Mouse (Mus musculus) MEL (cell line): ENCODE measurements around the gene Cacna1c. TPM values are rescaled to one million over a fixed set of nuclear protein-coding genes. Genes with fewer than 3 reads are reported as not detected.

ENCODE experiments used
- DNase-seq: peaks from one replicate; pipeline ENCODE4 v3.0.0; 2011; ENCODE audit warnings: low read depth, low spot score
- H3K27ac ChIP-seq: 2 replicates; pipeline ENCODE4 v1.5.1; 2012; ENCODE audit warnings: low read depth, mild to moderate bottlenecking, control low read depth, low read length, moderate library complexity; ENCODE audit not compliant: control insufficient read depth
- H3K27me3 ChIP-seq, 2 experiments: fragments of 150-350 bp in 1 of 2; sonication (generic) in 1 of 2; 2 replicates each; pipeline ENCODE4 v1.6.1; 2012; ENCODE audit warnings: low read length in 2 of 2, mild to moderate bottlenecking in 2 of 2, improper control_type of control experiment in 1 of 2, moderate library complexity in 1 of 2; ENCODE audit not compliant: insufficient read depth in 2 of 2, control insufficient read depth in 1 of 2
- H3K36me3 ChIP-seq, 2 experiments: 2 replicates each; pipeline ENCODE4 v1.6.1; 2012 to 2014; ENCODE audit warnings: low read length in 2 of 2, improper control_type of control experiment in 1 of 2, inconsistent platforms in 1 of 2, mild to moderate bottlenecking in 1 of 2; ENCODE audit not compliant: insufficient read depth in 2 of 2, control insufficient read depth in 1 of 2
- H3K4me1 ChIP-seq, 2 experiments: fragments of 150-350 bp in 1 of 2; sonication (generic) in 1 of 2; 2 replicates each; pipeline ENCODE4 v1.6.1; 2012; ENCODE audit warnings: low read length in 2 of 2, improper control_type of control experiment in 1 of 2, mild to moderate bottlenecking in 1 of 2; ENCODE audit not compliant: insufficient read depth in 2 of 2, control insufficient read depth in 1 of 2
- H3K4me3 ChIP-seq, 2 experiments: fragments of 150-350 bp in 1 of 2; sonication (generic) in 1 of 2; 2 replicates each; pipeline ENCODE4 v1.5.1; 2012; ENCODE audit warnings: low read depth in 2 of 2, low read length in 2 of 2, mild to moderate bottlenecking in 2 of 2, moderate library complexity in 2 of 2, control low read depth in 1 of 2, improper control_type of control experiment in 1 of 2; ENCODE audit not compliant: control insufficient read depth in 1 of 2, insufficient read depth in 1 of 2
- H3K79me2 ChIP-seq: 2 replicates; pipeline ENCODE4 v1.6.1; 2012; ENCODE audit warnings: mild to moderate bottlenecking, low read length, moderate library complexity; ENCODE audit not compliant: control insufficient read depth, poor library complexity, insufficient read depth
- H3K9ac ChIP-seq: 2 replicates; pipeline ENCODE4 v1.6.1; 2012; ENCODE audit warnings: low read depth, mild to moderate bottlenecking, control low read depth, low read length, moderate library complexity; ENCODE audit not compliant: control insufficient read depth, poor library complexity, severe bottlenecking
- H3K9me3 ChIP-seq: fragments of 150-350 bp; sonication (generic); replicated peaks from 2 replicates; pipeline ENCODE4 v1.6.1; 2012; ENCODE audit warnings: mild to moderate bottlenecking, low read length, improper control_type of control experiment, moderate library complexity; ENCODE audit not compliant: insufficient read depth
- BHLHE40 ChIP-seq: IDR thresholded peaks from 2 replicates; pipeline ENCODE4 v1.6.1; 2012; ENCODE audit warnings: low read depth, mild to moderate bottlenecking, inconsistent platforms, low read length, improper control_type of control experiment, borderline replicate concordance
- CHD1 ChIP-seq: IDR thresholded peaks from 2 replicates; pipeline ENCODE4 v1.6.1; 2012; ENCODE audit warnings: low read depth, mild to moderate bottlenecking, inconsistent platforms, low read length, improper control_type of control experiment
- EP300 ChIP-seq, 2 experiments: IDR thresholded peaks; 2 replicates each; pipeline ENCODE4 v1.6.1; 2011; ENCODE audit warnings: improper control_type of control experiment in 2 of 2, low read length in 2 of 2, low read depth in 1 of 2, mild to moderate bottlenecking in 1 of 2
- ETS1 ChIP-seq: IDR thresholded peaks from 2 replicates; pipeline ENCODE4 v1.6.1; 2012; ENCODE audit warnings: low read depth, mild to moderate bottlenecking, inconsistent platforms, low read length, improper control_type of control experiment, moderate library complexity
- HCFC1 ChIP-seq: IDR thresholded peaks from 2 replicates; pipeline ENCODE4 v1.6.1; 2012; ENCODE audit warnings: low read depth, mild to moderate bottlenecking, inconsistent platforms, low read length, improper control_type of control experiment, moderate library complexity
- KAT2A ChIP-seq: conservative IDR thresholded peaks from 2 replicates; pipeline ENCODE4 v1.6.1; 2012; ENCODE audit warnings: low read depth, low read length, improper control_type of control experiment, inconsistent platforms
- MAFK ChIP-seq: IDR thresholded peaks from 2 replicates; pipeline ENCODE4 v1.6.1; 2011; ENCODE audit warnings: low read depth, mild to moderate bottlenecking, low read length, improper control_type of control experiment, borderline replicate concordance
- MEF2A ChIP-seq: IDR thresholded peaks from 2 replicates; pipeline ENCODE4 v1.6.1; 2014; ENCODE audit warnings: low read depth, mild to moderate bottlenecking, inconsistent platforms, low read length, improper control_type of control experiment; ENCODE audit not compliant: poor library complexity, insufficient replicate concordance, severe bottlenecking; ENCODE audit errors: extremely low read depth
- MXI1 ChIP-seq: IDR thresholded peaks from 2 replicates; pipeline ENCODE4 v1.6.1; 2011; ENCODE audit warnings: mild to moderate bottlenecking, low read depth, low read length, improper control_type of control experiment
- MYB ChIP-seq: IDR thresholded peaks from 2 replicates; pipeline ENCODE4 v1.6.1; 2011; ENCODE audit warnings: mild to moderate bottlenecking, low read depth, low read length, improper control_type of control experiment
- NELFE ChIP-seq: IDR thresholded peaks from 2 replicates; pipeline ENCODE4 v1.6.1; 2011; ENCODE audit warnings: low read depth, low read length, improper control_type of control experiment
- POLR2A ChIP-seq, 2 experiments: IDR thresholded peaks; 2 replicates each; pipeline ENCODE4 v1.6.1; 2011 to 2012; ENCODE audit warnings: low read length in 2 of 2, mild to moderate bottlenecking in 2 of 2, control low read depth in 1 of 2, improper control_type of control experiment in 1 of 2, low read depth in 1 of 2, moderate library complexity in 1 of 2; ENCODE audit not compliant: control insufficient read depth in 1 of 2, insufficient read depth in 1 of 2, poor library complexity in 1 of 2
- POLR2AphosphoS2 ChIP-seq: IDR thresholded peaks from 2 replicates; pipeline ENCODE4 v1.6.1; 2011; ENCODE audit warnings: low read length, improper control_type of control experiment
- POLR2AphosphoS5 ChIP-seq: IDR thresholded peaks from 2 replicates; pipeline ENCODE4 v1.6.1; 2012; ENCODE audit warnings: low read depth, borderline replicate concordance, mild to moderate bottlenecking, inconsistent platforms, low read length, moderate library complexity, mixed read lengths
- RCOR1 ChIP-seq: IDR thresholded peaks from 2 replicates; pipeline ENCODE4 v1.6.1; 2012; ENCODE audit warnings: low read depth, mild to moderate bottlenecking, inconsistent platforms, low read length, improper control_type of control experiment
- SMC3 ChIP-seq: IDR thresholded peaks from 2 replicates; pipeline ENCODE4 v1.6.1; 2011; ENCODE audit warnings: low read depth, low read length, improper control_type of control experiment
- TAL1 ChIP-seq: IDR thresholded peaks from 2 replicates; pipeline ENCODE4 v1.6.1; 2012; ENCODE audit warnings: mild to moderate bottlenecking, inconsistent platforms, low read length, moderate library complexity, mixed read lengths
- TBP ChIP-seq: IDR thresholded peaks from 2 replicates; pipeline ENCODE4 v1.8.0; 2011; ENCODE audit warnings: low read depth, low read length, improper control_type of control experiment
- UBTF ChIP-seq: IDR thresholded peaks from 2 replicates; pipeline ENCODE4 v1.6.1; 2012; ENCODE audit warnings: low read depth, mild to moderate bottlenecking, inconsistent platforms, low read length, improper control_type of control experiment, moderate library complexity, borderline replicate concordance; ENCODE audit not compliant: insufficient read depth
- USF1 ChIP-seq: IDR thresholded peaks from 2 replicates; pipeline ENCODE4 v1.6.1; 2014; ENCODE audit warnings: low read depth, mild to moderate bottlenecking, inconsistent platforms, low read length, improper control_type of control experiment, moderate library complexity
- USF2 ChIP-seq, 2 experiments: IDR thresholded peaks; 2 replicates each; pipeline ENCODE4 v1.6.1; 2011 to 2012; ENCODE audit warnings: improper control_type of control experiment in 2 of 2, low read length in 2 of 2, borderline replicate concordance in 1 of 2, inconsistent platforms in 1 of 2, low read depth in 1 of 2, mild to moderate bottlenecking in 1 of 2; ENCODE audit not compliant: insufficient read depth in 1 of 2
- ZC3H11A ChIP-seq: IDR thresholded peaks from 2 replicates; pipeline ENCODE4 v1.6.1; 2012; ENCODE audit warnings: low read depth, mild to moderate bottlenecking, inconsistent platforms, low read length, improper control_type of control experiment
- ZKSCAN1 ChIP-seq: IDR thresholded peaks from 2 replicates; pipeline ENCODE4 v1.6.1; 2012; ENCODE audit warnings: low read depth, mild to moderate bottlenecking, inconsistent platforms, low read length, improper control_type of control experiment, moderate library complexity
- ZNF384 ChIP-seq: IDR thresholded peaks from 2 replicates; pipeline ENCODE4 v1.6.1; 2012; ENCODE audit warnings: low read depth, mild to moderate bottlenecking, inconsistent platforms, low read length, improper control_type of control experiment
- polyA plus RNA-seq, 2 experiments: library from polyadenylated mRNA; stranded (reverse) in 1 of 2; unstranded in 1 of 2; fragments of >175 nt in 1 of 2; fragments of >200 nt in 1 of 2; gene quantifications; 2 replicates each; pipeline versions ENCODE4 v1.2.1 to v1.2.4; 2012; ENCODE audit warnings: low replicate concordance in 2 of 2, low read depth in 1 of 2; ENCODE audit not compliant: insufficient read length in 2 of 2, insufficient read depth in 1 of 2, missing spikeins in 1 of 2
- total RNA-seq: library from RNA; depleted of rRNA; stranded (reverse); fragments of 300-350 nt; gene quantifications from 2 replicates; pipeline ENCODE4 v1.2.3, GENCODE M21; 2012

Gene Cacna1c
- total and polyA plus RNA-seq, 3 experiments, result 3.4 to 4.4 TPM; not detected in 1

- TF ChIP-seq ZKSCAN1, result no peak
- TF ChIP-seq EP300 (IDR thresholded peaks at IDR 0.05; ENCODE audit: low read depth in 1 of 2, low read length in 2 of 2), result no peak
- no peak for TF ChIP-seq RCOR1
- TF ChIP-seq KAT2A, result no peak
- TF ChIP-seq ZC3H11A, result no peak
- TF ChIP-seq BHLHE40, result no peak
- TF ChIP-seq USF1, result no peak
- no peak for TF ChIP-seq HCFC1
- TF ChIP-seq TAL1, result no peak
- no peak for TF ChIP-seq MEF2A
- no peak for TF ChIP-seq MAFK
- no peak for TF ChIP-seq POLR2A (IDR thresholded peaks at IDR 0.05; ENCODE audit: control insufficient read depth in 1 of 2, insufficient read depth in 1 of 2, low read depth in 1 of 2, low read length in 2 of 2, poor library complexity in 1 of 2)
- TF ChIP-seq POLR2AphosphoS5, result no peak
- no peak for TF ChIP-seq UBTF
- no peak for TF ChIP-seq MYB
- TF ChIP-seq NELFE, result no peak
- no peak for TF ChIP-seq USF2 (IDR thresholded peaks at IDR 0.05; ENCODE audit: borderline replicate concordance in 1 of 2, insufficient read depth in 1 of 2, low read depth in 1 of 2, low read length in 2 of 2)
- no peak overlapping the region for H3K4me3 ChIP-seq
- no peak for DNase-seq
- H3K36me3 ChIP-seq, result no peaks in the 10 kb centered on the region
- peaks cover 2 to 3% of the 10 kb centered on the region in 2 experiments; a peak in 3 of 4 replicates for H3K27me3 ChIP-seq
- no peak overlapping the region for H3K27ac ChIP-seq
- H3K4me1 ChIP-seq, result no peaks in the 10 kb centered on the region
- no peaks in the 10 kb centered on the region for H3K79me2 ChIP-seq
- no peaks in the 10 kb centered on the region for H3K9me3 ChIP-seq
- no peak overlapping the region for H3K9ac ChIP-seq
Measured at GRCm38 (mm10) chr6:119081650-119082049, 114.6 kb downstream of the Cacna1c start.

GRCm38 (mm10) chr6:119079626-119080025 lies 116.6 kb downstream of the Cacna1c start:
- Histone ChIP-seq H3K36me3 (no peaks in the 10 kb centered on the region), H3K27me3 (peaks cover 2 to 3% of the 10 kb centered on the region in 2 experiments; a peak in 3 of 4 replicates), H3K4me1 (no peaks in the 10 kb centered on the region), H3K9ac (no peak overlapping the region), H3K27ac (no peak overlapping the region), H3K9me3 (no peaks in the 10 kb centered on the region), H3K4me3 (no peak overlapping the region), H3K79me2 (no peaks in the 10 kb centered on the region)
- TF ChIP-seq CHD1, result no peak
- TF ChIP-seq MYB, result no peak
- TF ChIP-seq MXI1, result no peak
- no peak for TF ChIP-seq HCFC1
- no peak for TF ChIP-seq SMC3
- TF ChIP-seq ZKSCAN1, result no peak
- TF ChIP-seq POLR2AphosphoS2, result no peak
- no peak for TF ChIP-seq ZNF384
- TF ChIP-seq MAFK, result no peak
- TF ChIP-seq TAL1, result no peak
- no peak for TF ChIP-seq ETS1
- no peak for TF ChIP-seq ZC3H11A
- TF ChIP-seq TBP, result no peak
- no peak for DNase-seq
